Mouse (Mus musculus) heart, postnatal 0 days (tissue): Measurements from ENCODE around the gene Cdkn2aip. TPM values are rescaled to one million over a fixed set of nuclear protein-coding genes. Genes with fewer than 3 reads are reported as not detected.

Experiments
- ATAC-seq: fragments of 200-750 bp; cut with Nextera tagmentation; 2 replicates; pipeline ENCODE4 v1.8.0; 2017; ENCODE audit warnings: low read depth, moderate number of reproducible peaks, moderate library complexity; ENCODE audit not compliant: insufficient read depth
- DNase-seq: peaks from one replicate; pipeline ENCODE4 v3.0.0-alpha.2; 2016; ENCODE audit warnings: low spot score
- H3K27ac ChIP-seq: fragments of 300-500 bp; sonication (generic); 2 replicates; pipeline ENCODE4 v1.5.1; 2014; ENCODE audit warnings: low read depth, mild to moderate bottlenecking
- H3K27me3 ChIP-seq: fragments of 300-500 bp; sonication (generic); 2 replicates; pipeline ENCODE4 v1.6.1; 2014; ENCODE audit warnings: low read length, mixed read lengths; ENCODE audit not compliant: control insufficient read depth, insufficient read depth
- H3K36me3 ChIP-seq: fragments of 300-500 bp; sonication (generic); replicated peaks from 2 replicates; pipeline ENCODE4 v1.6.1; 2014; ENCODE audit warnings: low read length, mixed read lengths; ENCODE audit not compliant: control insufficient read depth, insufficient read depth
- H3K4me1 ChIP-seq: fragments of 300-500 bp; sonication (generic); 2 replicates; pipeline ENCODE4 v1.6.1; 2014; ENCODE audit warnings: antibody characterized with exemption; ENCODE audit not compliant: control insufficient read depth, insufficient read depth
- H3K4me2 ChIP-seq: fragments of 300-500 bp; sonication (generic); 2 replicates; pipeline ENCODE4 v1.6.1; 2014; ENCODE audit warnings: low read depth, mild to moderate bottlenecking, low read length, moderate library complexity
- H3K4me3 ChIP-seq: fragments of 300-500 bp; sonication (generic); 2 replicates; pipeline ENCODE4 v1.5.1; 2014; ENCODE audit warnings: low read depth, low read length
- H3K9ac ChIP-seq: fragments of 300-500 bp; sonication (generic); replicated peaks from 2 replicates; pipeline ENCODE4 v1.6.1; 2014; ENCODE audit warnings: low read depth, low read length, mixed read lengths
- H3K9me3 ChIP-seq: fragments of 300-500 bp; sonication (generic); replicated peaks from 2 replicates; pipeline ENCODE4 v1.6.1; 2016; ENCODE audit warnings: low read length; ENCODE audit not compliant: control insufficient read depth
- CTCF ChIP-seq: IDR thresholded peaks from 2 replicates; pipeline ENCODE4 v1.5.1; 2016; ENCODE audit warnings: antibody characterized with exemption, control low read depth, low read depth
- EP300 ChIP-seq: IDR thresholded peaks from 2 replicates; pipeline ENCODE4 v1.6.1; 2016; ENCODE audit warnings: antibody characterized with exemption, low read depth
- WGBS: fragments of 180-500 bp; shearing (Covaris S2); extraction: QIAGEN DNeasy Blood & Tissue Kit; methylation state at CpG from one replicate; pipeline ENCODE4 v1.1.7; 2014; 5-methylcytosine and 5-hydroxymethylcytosine counted together
- polyA plus RNA-seq: library from polyadenylated mRNA; unstranded; fragments of >200 nt; fragmentation: Nextera tagmentation; extraction: Ambion mirVana; gene quantifications from 2 replicates; pipeline ENCODE4 v1.2.1, GENCODE M21; 2015
- total RNA-seq: library from RNA; depleted of rRNA; stranded (reverse); fragments of >200 nt; gene quantifications from 2 replicates; pipeline ENCODE4 v1.2.3, GENCODE M21; 2014; ENCODE audit warnings: low replicate concordance

Gene Cdkn2aip
- total and polyA plus RNA-seq, 2 experiments from 2014 or later: 4.0 to 11.2 TPM

- no peak for TF ChIP-seq EP300
- TF ChIP-seq CTCF: peak; percentile 21; the same call in 1 of the 2 replicates
- Histone ChIP-seq H3K27me3 (no peaks in the 10 kb centered on the region), H3K36me3 (no peaks in the 10 kb centered on the region), H3K4me2 (no peak overlapping the region), H3K9me3 (no peaks in the 10 kb centered on the region), H3K27ac (no peak overlapping the region), H3K9ac (no peak overlapping the region), H3K4me1 (no peaks in the 10 kb centered on the region), H3K4me3 (no peak overlapping the region)
- DNase-seq (peak; percentile 18), ATAC-seq (no peak)
- 66% methylated on average over 12 of the region's 12 CpGs for WGBS
Measured at GRCm38 (mm10) chr8:47689704-47690326, 23.9 kb downstream of the Cdkn2aip start.

GRCm38 (mm10) chr8:47684441-47684840 is 29.3 kb downstream of the Cdkn2aip start:
- H3K4me2 ChIP-seq: no peak overlapping the region
- WGBS: 24% methylated on average over 5 of the region's 5 CpGs
- H3K27ac ChIP-seq: no peak overlapping the region
- peaks cover 5% of the 10 kb centered on the region; the same call in 1 of the 2 replicates for H3K36me3 ChIP-seq
- no peak overlapping the region for H3K9ac ChIP-seq
- TF ChIP-seq CTCF (no peak), EP300 (no peak)
- DNase-seq: no peak
- no peaks in the 10 kb centered on the region for H3K4me1 ChIP-seq
- no peaks in the 10 kb centered on the region for H3K9me3 ChIP-seq
- H3K4me3 ChIP-seq: no peak overlapping the region
- H3K27me3 ChIP-seq: no peaks in the 10 kb centered on the region
- ATAC-seq: no peak

- Histone ChIP-seq H3K9ac (no peak overlapping the region), H3K36me3 (peaks cover 5% of the 10 kb centered on the region; the same call in 1 of the 2 replicates), H3K4me1 (no peaks in the 10 kb centered on the region), H3K27me3 (no peaks in the 10 kb centered on the region), H3K4me3 (no peak overlapping the region), H3K27ac (no peak overlapping the region), H3K4me2 (no peak overlapping the region), H3K9me3 (no peaks in the 10 kb centered on the region)
- ATAC-seq (no peak), DNase-seq (no peak)
- 78% methylated on average over 9 of the region's 9 CpGs for WGBS
- no peak for TF ChIP-seq EP300
- TF ChIP-seq CTCF: no peak
Measured at GRCm38 (mm10) chr8:47683994-47684393, 29.7 kb downstream of the Cdkn2aip start.

GRCm38 (mm10) chr8:47680306-47680705 is 33.4 kb downstream of the Cdkn2aip start:
- ATAC-seq (no peak), DNase-seq (no peak)
- Histone ChIP-seq H3K4me3 (no peak overlapping the region), H3K9me3 (no peaks in the 10 kb centered on the region), H3K36me3 (peaks cover 5% of the 10 kb centered on the region; the same call in 1 of the 2 replicates), H3K27ac (no peak overlapping the region), H3K4me1 (no peaks in the 10 kb centered on the region), H3K27me3 (no peaks in the 10 kb centered on the region), H3K9ac (no peak overlapping the region), H3K4me2 (no peak overlapping the region)
- 78% methylated on average over 4 of the region's 4 CpGs for WGBS
- TF ChIP-seq EP300 (no peak), CTCF (no peak)

- Histone ChIP-seq H3K36me3 (peaks cover 5% of the 10 kb centered on the region; the same call in 1 of the 2 replicates), H3K9me3 (no peaks in the 10 kb centered on the region), H3K4me2 (no peak overlapping the region), H3K9ac (no peak overlapping the region), H3K4me1 (no peaks in the 10 kb centered on the region), H3K27ac (no peak overlapping the region), H3K4me3 (no peak overlapping the region), H3K27me3 (no peaks in the 10 kb centered on the region)
- DNase-seq: no peak
- no peak for ATAC-seq
- 69% methylated on average over 1 of the region's 1 CpGs for WGBS
- no peak for TF ChIP-seq CTCF
- TF ChIP-seq EP300: no peak
Measured at GRCm38 (mm10) chr8:47679603-47680002, 34.1 kb downstream of the Cdkn2aip start.

- H3K9me3 ChIP-seq: no peaks in the 10 kb centered on the region
- no peak overlapping the region for H3K27ac ChIP-seq
- WGBS: 57% methylated on average over 2 of the region's 2 CpGs
- no peaks in the 10 kb centered on the region for H3K27me3 ChIP-seq
- H3K4me1 ChIP-seq: peaks cover 3% of the 10 kb centered on the region; the same call in 1 of the 2 replicates
- no peak for ATAC-seq
- 0 out of 2 replicates have a peak, but pooled peaks cover 2% of the 10 kb centered on the region for H3K36me3 ChIP-seq
- H3K9ac ChIP-seq: no peak overlapping the region
- no peak for TF ChIP-seq EP300
- TF ChIP-seq CTCF: no peak
- peak overlapping the region; percentile 95 for H3K4me3 ChIP-seq
- no peak for DNase-seq
- H3K4me2 ChIP-seq: peak overlapping the region; percentile 91
Measured at GRCm38 (mm10) chr8:47676631-47677030, 37.1 kb downstream of the Cdkn2aip start.
